In the genomic region with DNA sequence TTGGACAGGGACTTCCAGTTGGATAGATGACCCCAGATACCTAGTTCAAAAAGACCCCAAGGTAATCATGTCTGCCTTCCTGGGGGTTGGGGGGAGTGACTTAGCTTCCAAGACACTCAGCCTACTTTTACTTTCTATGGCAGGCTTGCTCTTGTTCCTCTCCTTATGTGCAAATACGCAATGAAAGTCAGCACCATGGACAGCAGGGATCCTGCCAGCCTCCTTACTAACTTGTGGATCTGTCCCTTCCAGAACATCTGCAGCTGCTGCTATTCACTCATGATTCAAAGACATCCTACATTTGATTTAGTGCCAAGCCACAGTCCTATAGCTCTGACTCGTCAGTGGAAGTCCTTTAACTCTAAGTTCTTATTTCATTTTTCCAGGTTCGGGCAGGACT, we compare ENCODE assay signal across 8 mouse cellular contexts.
A peak's percentile ranks its signal among the peaks of the same experiment; 100 is the strongest.
DNase-seq lines count a peak whose midpoint lies in the region; ATAC-seq and TF ChIP-seq lines count a peak whose summit lies in the region.

No protein-coding gene starts in this region.

- intact Hi-C loops in gastrocnemius, adult 2 months (cut with DNase I), result no loop called here

- no peak overlapping the region for H3K9ac ChIP-seq in lung, embryonic 14.5 days
- no peak overlapping the region for H3K9ac ChIP-seq in limb, embryonic 11.5 days (ENCODE audit: low read length)

- H3K27ac ChIP-seq in gastrocnemius, adult 2 months, result no peak overlapping the region
- H3K27ac ChIP-seq in lung, embryonic 14.5 days (ENCODE audit: low read depth), result no peak overlapping the region
- no peak overlapping the region for H3K27ac ChIP-seq in limb, embryonic 11.5 days (replicated peaks; ENCODE audit: low read depth, low read length)

- H3K4me3 ChIP-seq in gastrocnemius, adult 2 months, result no peak overlapping the region
- no peak overlapping the region for H3K4me3 ChIP-seq in lung, embryonic 14.5 days (ENCODE audit: low read depth, low read length)
- no peak overlapping the region for H3K4me3 ChIP-seq in limb, embryonic 11.5 days (ENCODE audit: low read depth, low read length)

- no peak overlapping the region for H3K4me2 ChIP-seq in lung, embryonic 14.5 days
- no peak overlapping the region for H3K4me2 ChIP-seq in limb, embryonic 11.5 days (ENCODE audit: low read depth, severe bottlenecking)

- no peaks in the 10 kb centered on the region for H3K36me3 ChIP-seq in lung, embryonic 14.5 days (ENCODE audit: insufficient read depth)
- H3K36me3 ChIP-seq in limb, embryonic 11.5 days (ENCODE audit: control insufficient read depth, insufficient read depth, low read length), result no peaks in the 10 kb centered on the region

- TF ChIP-seq CTCF in gastrocnemius, adult 2 months (IDR thresholded peaks at IDR 0.05), result no peak
- TF ChIP-seq CTCF in lung, embryonic 14.5 days (IDR thresholded peaks at IDR 0.05; ENCODE audit: low read depth), result no peak

- 55% methylated on average over 3 of the region's 3 CpGs for WGBS in lung, embryonic 14.5 days
- WGBS in limb, embryonic 11.5 days, result 71% methylated on average over 3 of the region's 3 CpGs

- no peaks in the 10 kb centered on the region for H3K27me3 ChIP-seq in lung, embryonic 14.5 days (ENCODE audit: insufficient read depth, low read length)
- H3K27me3 ChIP-seq in limb, embryonic 11.5 days (ENCODE audit: control insufficient read depth, insufficient read depth, low read length), result no peaks in the 10 kb centered on the region

- H3K9me3 ChIP-seq in lung, embryonic 14.5 days (ENCODE audit: low read depth, low read length), result no peaks in the 10 kb centered on the region
- no peaks in the 10 kb centered on the region for H3K9me3 ChIP-seq in limb, embryonic 11.5 days (ENCODE audit: control insufficient read depth, low read length)

- no peaks in the 10 kb centered on the region for H3K4me1 ChIP-seq in lung, embryonic 14.5 days (ENCODE audit: insufficient read depth)
- H3K4me1 ChIP-seq in limb, embryonic 11.5 days (ENCODE audit: control insufficient read depth, insufficient read depth, low read length), result no peaks in the 10 kb centered on the region

- ATAC-seq in lung, embryonic 14.5 days (ENCODE audit: insufficient read depth), result no peak
- no peak for ATAC-seq in limb, embryonic 11.5 days (ENCODE audit: insufficient number of reproducible peaks, low FRiP score, low TSS enrichment, low read depth)

- peak; percentile 24 for DNase-seq in gastrocnemius, postnatal 10 days
- DNase-seq in gastrocnemius, adult 2 months, result no peak
- peak; percentile 89 for DNase-seq in lung, embryonic 14.5 days
- DNase-seq in lung, postnatal 36 days, result no peak
- DNase-seq in WW6 (ENCODE audit: low read depth, low spot score) (peak; percentile 9), MN1 (ENCODE audit: low spot score) (no peak)
- DNase-seq in limb, embryonic 11.5 days (ENCODE audit: low spot score), result peak; percentile 84
- no peak for DNase-seq in cerebellum, adult 11 months

Comparison
In these comparisons a context has a peak if more than half of its experiments do, and no peak if none do; other contexts are left out.
1. DNase-seq: peak in gastrocnemius, postnatal 10 days (single experiment), lung, embryonic 14.5 days (single experiment), WW6 (single experiment) and limb, embryonic 11.5 days (single experiment); none in gastrocnemius, adult 2 months (single experiment), lung, postnatal 36 days (single experiment), MN1 (single experiment) and cerebellum, adult 11 months (single experiment).